Mouse (Mus musculus): ENCODE results near the gene Ifna11. TPM values are rescaled to one million over a fixed set of nuclear protein-coding genes. Genes with fewer than 3 reads are reported as not detected.
"Not testable (repeated sequence)": the region's sequence is repeated elsewhere in the genome, so short reads cannot be mapped to it uniquely, and the experiment has no call there.

Ifna11 gene
- polyA plus RNA-seq (2015; fragmentation: Nextera tagmentation; extraction: Ambion mirVana): not detected in 2 replicates

GRCm38 (mm10) chr4:88819659-88820058, at the start of gene Ifna11:
Gene Ifna11 (plus strand): TSS chr4:88819959.
- 91% methylated on average over 1 of the region's 1 CpGs for WGBS
- no peak for ATAC-seq (ENCODE audit: insufficient number of reproducible peaks, insufficient read depth, low FRiP score, low TSS enrichment, low read depth)
- Histone ChIP-seq H3K9ac (no peak within 1 kb of the TSS), H3K4me2 (no peak within 1 kb of the TSS), H3K27me3 (0 out of 2 replicates have a peak, but pooled peaks cover 3% of the 10 kb centered on the region), H3K36me3 (no peaks in the 10 kb centered on the region), H3K4me1 (no peaks in the 10 kb centered on the region), H3K9me3 (no peaks in the 10 kb centered on the region), H3K4me3 (no peak within 1 kb of the TSS), H3K27ac (no peak within 1 kb of the TSS)

- H3K4me1 ChIP-seq; H3K9ac ChIP-seq; H3K4me2 ChIP-seq; ATAC-seq (ENCODE audit: insufficient number of reproducible peaks, insufficient read depth, low FRiP score, low TSS enrichment, low read depth); H3K27me3 ChIP-seq; H3K27ac ChIP-seq; H3K36me3 ChIP-seq; H3K9me3 ChIP-seq; H3K4me3 ChIP-seq: not testable (repeated sequence)
- WGBS: no CpG with 5 or more reads among the region's 32 CpGs
Observed at GRCm38 (mm10) chr4:88773534-88773933, 46.2 kb upstream of the Ifna11 start, which contains the start of gene Gm13290. Gene Gm13290 (plus strand): TSS chr4:88773834.

- not testable (repeated sequence) for H3K4me1 ChIP-seq; H3K27me3 ChIP-seq; H3K4me2 ChIP-seq; ATAC-seq (ENCODE audit: insufficient number of reproducible peaks, insufficient read depth, low FRiP score, low TSS enrichment, low read depth); H3K9me3 ChIP-seq; H3K36me3 ChIP-seq; H3K27ac ChIP-seq; H3K4me3 ChIP-seq; H3K9ac ChIP-seq
- WGBS: no CpG with 5 or more reads among the region's 29 CpGs
Observed at GRCm38 (mm10) chr4:88776622-88777021, 43.1 kb upstream of the Ifna11 start, which contains the start of gene Gm13289. Gene Gm13289 (plus strand): TSS chr4:88776922.

GRCm38 (mm10) chr4:88779550-88779949, 40.2 kb upstream of the Ifna11 start, which contains the start of gene Gm13272:
Gene Gm13272 (plus strand): TSS chr4:88779850.
- H3K9ac ChIP-seq; H3K27ac ChIP-seq; H3K4me1 ChIP-seq; ATAC-seq (ENCODE audit: insufficient number of reproducible peaks, insufficient read depth, low FRiP score, low TSS enrichment, low read depth); H3K4me3 ChIP-seq; H3K4me2 ChIP-seq; H3K36me3 ChIP-seq; H3K27me3 ChIP-seq; H3K9me3 ChIP-seq: not testable (repeated sequence)
- no CpG with 5 or more reads among the region's 29 CpGs for WGBS

- not testable (repeated sequence) for ATAC-seq (ENCODE audit: insufficient number of reproducible peaks, insufficient read depth, low FRiP score, low TSS enrichment, low read depth); H3K4me1 ChIP-seq; H3K4me2 ChIP-seq; H3K9ac ChIP-seq; H3K4me3 ChIP-seq; H3K27ac ChIP-seq; H3K9me3 ChIP-seq; H3K36me3 ChIP-seq; H3K27me3 ChIP-seq
- 41% methylated on average over 16 of the region's 18 CpGs for WGBS
Observed at GRCm38 (mm10) chr4:88780320-88780719, 39.4 kb upstream of the Ifna11 start.

GRCm38 (mm10) chr4:88781831-88782230, 37.9 kb upstream of the Ifna11 start, which contains the start of gene Ifnz:
Gene Ifnz (plus strand): TSS chr4:88782131.
- H3K27me3 ChIP-seq; H3K4me1 ChIP-seq; H3K36me3 ChIP-seq; H3K27ac ChIP-seq; H3K9me3 ChIP-seq; ATAC-seq (ENCODE audit: insufficient number of reproducible peaks, insufficient read depth, low FRiP score, low TSS enrichment, low read depth): not testable (repeated sequence)
- peak within 1 kb of the TSS; percentile 30 for H3K4me3 ChIP-seq
- WGBS: 15% methylated on average over 5 of the region's 7 CpGs
- peak within 1 kb of the TSS; percentile 47 for H3K4me2 ChIP-seq
- 0 out of 2 replicates have a peak within 1 kb of the TSS, but pooled peaks have one; percentile 21 for H3K9ac ChIP-seq

GRCm38 (mm10) chr4:88782335-88782734, 37.4 kb upstream of the Ifna11 start:
- not testable (repeated sequence) for H3K36me3 ChIP-seq; H3K9me3 ChIP-seq; ATAC-seq (ENCODE audit: insufficient number of reproducible peaks, insufficient read depth, low FRiP score, low TSS enrichment, low read depth); H3K27me3 ChIP-seq; H3K27ac ChIP-seq; H3K4me1 ChIP-seq
- H3K4me3 ChIP-seq: peak overlapping the region; percentile 30
- 0% methylated on average over 14 of the region's 31 CpGs for WGBS
- H3K4me2 ChIP-seq: peak overlapping the region; percentile 47
- H3K9ac ChIP-seq: 0 out of 2 replicates have a peak overlapping the region, but pooled peaks have one; percentile 21

GRCm38 (mm10) chr4:88785409-88785808, 34.4 kb upstream of the Ifna11 start, which contains the start of gene Gm13276:
Gene Gm13276 (plus strand): TSS chr4:88785709.
- not testable (repeated sequence) for H3K9me3 ChIP-seq; H3K4me3 ChIP-seq; H3K4me2 ChIP-seq; H3K27ac ChIP-seq; H3K36me3 ChIP-seq; H3K4me1 ChIP-seq; H3K27me3 ChIP-seq; H3K9ac ChIP-seq; ATAC-seq (ENCODE audit: insufficient number of reproducible peaks, insufficient read depth, low FRiP score, low TSS enrichment, low read depth)
- no CpG with 5 or more reads among the region's 27 CpGs for WGBS

GRCm38 (mm10) chr4:88788402-88788801, 31.4 kb upstream of the Ifna11 start, which contains the start of gene Gm13277:
Gene Gm13277 (plus strand): TSS chr4:88788632.
- H3K4me3 ChIP-seq; H3K27me3 ChIP-seq; H3K27ac ChIP-seq; H3K4me1 ChIP-seq; H3K36me3 ChIP-seq; H3K4me2 ChIP-seq; ATAC-seq (ENCODE audit: insufficient number of reproducible peaks, insufficient read depth, low FRiP score, low TSS enrichment, low read depth); H3K9ac ChIP-seq; H3K9me3 ChIP-seq: not testable (repeated sequence)
- WGBS: 2% methylated on average over 4 of the region's 28 CpGs

- H3K4me2 ChIP-seq; H3K4me1 ChIP-seq; H3K36me3 ChIP-seq; ATAC-seq (ENCODE audit: insufficient number of reproducible peaks, insufficient read depth, low FRiP score, low TSS enrichment, low read depth); H3K27me3 ChIP-seq; H3K9me3 ChIP-seq; H3K9ac ChIP-seq; H3K27ac ChIP-seq; H3K4me3 ChIP-seq: not testable (repeated sequence)
- no CpG with 5 or more reads among the region's 28 CpGs for WGBS
Observed at GRCm38 (mm10) chr4:88791250-88791649, 28.5 kb upstream of the Ifna11 start, which contains the start of gene Gm13278. Gene Gm13278 (plus strand): TSS chr4:88791550.

GRCm38 (mm10) chr4:88793936-88794675, 25.7 kb upstream of the Ifna11 start, which contains the start of gene Gm13275:
Gene Gm13275 (plus strand): TSS chr4:88794487.
- H3K36me3 ChIP-seq; ATAC-seq (ENCODE audit: insufficient number of reproducible peaks, insufficient read depth, low FRiP score, low TSS enrichment, low read depth); H3K9me3 ChIP-seq; H3K27ac ChIP-seq; H3K4me1 ChIP-seq; H3K4me3 ChIP-seq; H3K9ac ChIP-seq; H3K4me2 ChIP-seq; H3K27me3 ChIP-seq: not testable (repeated sequence)
- WGBS: 0% methylated on average over 16 of the region's 52 CpGs

GRCm38 (mm10) chr4:88797097-88797496, 22.7 kb upstream of the Ifna11 start, which contains the start of gene Gm13279:
Gene Gm13279 (plus strand): TSS chr4:88797397.
- not testable (repeated sequence) for H3K4me2 ChIP-seq; H3K9ac ChIP-seq; H3K36me3 ChIP-seq; H3K27me3 ChIP-seq; ATAC-seq (ENCODE audit: insufficient number of reproducible peaks, insufficient read depth, low FRiP score, low TSS enrichment, low read depth); H3K4me1 ChIP-seq; H3K27ac ChIP-seq; H3K9me3 ChIP-seq; H3K4me3 ChIP-seq
- WGBS: no CpG with 5 or more reads among the region's 28 CpGs
